Mouse (Mus musculus): ENCODE measurements around the gene Fbxw11. TPM values are rescaled to one million over a fixed set of nuclear protein-coding genes. Genes with fewer than 3 reads are reported as not detected.
"Not testable (repeated sequence)": the region's sequence is repeated elsewhere in the genome, so short reads cannot be mapped to it uniquely, and the experiment has no call there.

The Fbxw11 gene
- polyA plus RNA-seq, 1 experiment from 2014 or later, result 51.0 TPM

DNA sequence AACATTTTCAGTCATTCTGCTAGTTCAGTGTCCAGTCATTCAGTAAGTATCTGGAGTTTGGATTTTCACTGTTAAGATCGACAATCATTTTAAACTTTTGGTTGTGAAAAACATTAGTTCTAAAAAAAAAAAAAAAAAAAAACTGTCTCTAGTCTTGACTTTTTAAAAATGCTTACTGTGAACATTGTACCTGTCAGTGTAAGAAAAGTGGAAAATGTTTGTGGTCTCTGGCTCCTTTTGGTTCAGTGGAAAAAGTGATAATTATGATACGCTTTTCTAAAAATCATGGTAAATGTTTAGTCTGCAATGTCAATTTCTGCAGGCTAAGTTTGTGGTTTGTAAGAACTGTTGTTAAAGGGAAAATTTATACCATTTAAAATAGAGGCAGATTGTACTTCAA lies 72.4 kb downstream of the Fbxw11 start:
- Histone ChIP-seq H3K4me2 (no peak overlapping the region), H3K36me3 (ENCODE audit: control insufficient read depth, insufficient read depth, low read length) (0 out of 2 replicates have a peak, but pooled peaks cover 3% of the 10 kb centered on the region), H3K9ac (ENCODE audit: low read depth, low read length) (no peak overlapping the region), H3K27me3 (ENCODE audit: control insufficient read depth, insufficient read depth, low read length) (no peaks in the 10 kb centered on the region), H3K4me1 (ENCODE audit: control insufficient read depth, insufficient read depth, low read length) (peaks cover 7% of the 10 kb centered on the region; the same call in 1 of the 2 replicates), H3K27ac (ENCODE audit: low read depth, low read length) (no peak overlapping the region), H3K9me3 (replicated peaks; ENCODE audit: control insufficient read depth, low read length) (no peaks in the 10 kb centered on the region), H3K4me3 (ENCODE audit: low read depth, low read length) (no peak overlapping the region)
- 87% methylated on average over 2 of the region's 2 CpGs for WGBS (ENCODE audit: insufficient replicate concordance)
- ATAC-seq (replicated peaks; ENCODE audit: insufficient number of reproducible peaks, low FRiP score, low TSS enrichment), result no peak

DNA sequence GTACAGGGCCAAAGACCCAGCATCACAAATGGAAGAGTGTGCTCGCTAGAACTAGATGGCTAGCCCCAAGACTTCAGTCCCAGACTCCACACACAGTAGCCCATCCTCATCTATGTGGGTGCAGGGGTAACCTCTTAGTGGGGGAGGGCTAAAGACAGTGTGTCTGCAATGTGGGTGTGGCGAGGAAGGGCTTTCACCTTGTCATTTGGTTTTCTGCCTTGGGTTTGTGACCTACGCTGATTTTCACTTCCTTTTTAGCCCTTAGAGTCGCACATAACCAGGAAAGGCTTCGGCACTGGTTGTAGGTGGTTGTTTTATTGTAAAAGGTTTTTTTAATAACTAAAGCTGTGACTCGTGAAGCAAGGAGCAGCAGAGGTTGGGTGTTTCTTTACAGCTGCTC lies 73.0 kb downstream of the Fbxw11 start:
- whole genome bisulfite sequencing (ENCODE audit: insufficient replicate concordance), result 84% methylated on average over 6 of the region's 6 CpGs
- H3K4me1 ChIP-seq (ENCODE audit: control insufficient read depth, insufficient read depth, low read length), result peaks cover 7% of the 10 kb centered on the region; the same call in 1 of the 2 replicates
- H3K9me3 ChIP-seq (replicated peaks; ENCODE audit: control insufficient read depth, low read length), result no peaks in the 10 kb centered on the region
- H3K4me2 ChIP-seq, result no peak overlapping the region
- 0 out of 2 replicates have a peak, but pooled peaks cover 3% of the 10 kb centered on the region for H3K36me3 ChIP-seq (ENCODE audit: control insufficient read depth, insufficient read depth, low read length)
- no peaks in the 10 kb centered on the region for H3K27me3 ChIP-seq (ENCODE audit: control insufficient read depth, insufficient read depth, low read length)
- H3K9ac ChIP-seq (ENCODE audit: low read depth, low read length), result no peak overlapping the region
- H3K27ac ChIP-seq (ENCODE audit: low read depth, low read length), result no peak overlapping the region
- no peak overlapping the region for H3K4me3 ChIP-seq (ENCODE audit: low read depth, low read length)
- ATAC-seq (replicated peaks; ENCODE audit: insufficient number of reproducible peaks, low FRiP score, low TSS enrichment), result no peak

DNA sequence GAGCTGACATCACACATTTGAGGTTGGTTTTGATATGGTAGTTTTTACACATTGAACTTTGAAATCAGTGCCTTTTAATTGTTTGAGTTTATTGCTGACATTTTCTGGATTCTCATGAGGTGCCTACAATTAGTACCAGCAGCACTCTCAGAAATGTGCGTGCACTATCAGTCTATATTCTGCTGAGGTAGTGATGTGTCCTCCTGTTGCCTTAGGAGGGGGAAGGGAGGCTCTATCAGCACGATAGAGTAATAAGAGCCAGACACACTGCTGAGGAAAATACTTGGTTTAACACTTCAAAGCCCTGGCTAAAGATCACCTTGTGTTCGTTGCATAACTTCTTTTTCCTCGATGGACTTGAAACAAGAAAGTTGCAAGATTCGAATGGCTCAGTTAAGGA lies 73.4 kb downstream of the Fbxw11 start:
- H3K4me3 ChIP-seq (ENCODE audit: low read depth, low read length), result no peak overlapping the region
- no peak overlapping the region for H3K27ac ChIP-seq (ENCODE audit: low read depth, low read length)
- no peaks in the 10 kb centered on the region for H3K27me3 ChIP-seq (ENCODE audit: control insufficient read depth, insufficient read depth, low read length)
- WGBS (ENCODE audit: insufficient replicate concordance), result 71% methylated on average over 5 of the region's 5 CpGs
- no peak for ATAC-seq (replicated peaks; ENCODE audit: insufficient number of reproducible peaks, low FRiP score, low TSS enrichment)
- no peak overlapping the region for H3K9ac ChIP-seq (ENCODE audit: low read depth, low read length)
- H3K36me3 ChIP-seq (ENCODE audit: control insufficient read depth, insufficient read depth, low read length), result 0 out of 2 replicates have a peak, but pooled peaks cover 3% of the 10 kb centered on the region
- H3K4me2 ChIP-seq, result no peak overlapping the region
- H3K9me3 ChIP-seq (replicated peaks; ENCODE audit: control insufficient read depth, low read length), result no peaks in the 10 kb centered on the region
- H3K4me1 ChIP-seq (ENCODE audit: control insufficient read depth, insufficient read depth, low read length), result peaks cover 7% of the 10 kb centered on the region; the same call in 1 of the 2 replicates

DNA sequence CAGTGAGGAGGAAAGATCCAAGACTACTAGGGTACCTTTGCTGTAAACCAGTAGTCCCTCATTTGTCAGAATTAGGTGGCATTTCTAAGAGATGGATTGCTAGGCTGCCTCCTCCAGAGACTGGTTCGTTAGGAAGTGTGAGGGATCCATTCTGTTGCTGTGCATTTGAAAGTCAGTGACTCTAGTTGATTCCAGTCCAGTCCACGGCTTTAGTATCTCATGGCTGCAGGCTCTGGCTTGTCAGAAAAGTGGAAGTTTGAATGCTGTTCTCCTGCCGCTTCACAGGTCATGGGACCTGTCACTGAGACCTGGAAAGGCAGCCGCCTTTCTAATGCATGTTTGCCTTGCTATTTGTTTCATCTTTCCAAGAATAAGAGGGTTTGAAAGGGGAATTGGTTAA lies 74.4 kb downstream of the Fbxw11 start:
- Histone ChIP-seq H3K9ac (ENCODE audit: low read depth, low read length) (no peak overlapping the region), H3K4me1 (ENCODE audit: control insufficient read depth, insufficient read depth, low read length) (peaks cover 7% of the 10 kb centered on the region; the same call in 1 of the 2 replicates), H3K27ac (ENCODE audit: low read depth, low read length) (no peak overlapping the region), H3K4me3 (ENCODE audit: low read depth, low read length) (no peak overlapping the region), H3K9me3 (replicated peaks; ENCODE audit: control insufficient read depth, low read length) (no peaks in the 10 kb centered on the region), H3K4me2 (no peak overlapping the region), H3K36me3 (ENCODE audit: control insufficient read depth, insufficient read depth, low read length) (0 out of 2 replicates have a peak, but pooled peaks cover 3% of the 10 kb centered on the region), H3K27me3 (ENCODE audit: control insufficient read depth, insufficient read depth, low read length) (no peaks in the 10 kb centered on the region)
- ATAC-seq (replicated peaks; ENCODE audit: insufficient number of reproducible peaks, low FRiP score, low TSS enrichment), result no peak
- WGBS (ENCODE audit: insufficient replicate concordance), result 74% methylated on average over 4 of the region's 4 CpGs

DNA sequence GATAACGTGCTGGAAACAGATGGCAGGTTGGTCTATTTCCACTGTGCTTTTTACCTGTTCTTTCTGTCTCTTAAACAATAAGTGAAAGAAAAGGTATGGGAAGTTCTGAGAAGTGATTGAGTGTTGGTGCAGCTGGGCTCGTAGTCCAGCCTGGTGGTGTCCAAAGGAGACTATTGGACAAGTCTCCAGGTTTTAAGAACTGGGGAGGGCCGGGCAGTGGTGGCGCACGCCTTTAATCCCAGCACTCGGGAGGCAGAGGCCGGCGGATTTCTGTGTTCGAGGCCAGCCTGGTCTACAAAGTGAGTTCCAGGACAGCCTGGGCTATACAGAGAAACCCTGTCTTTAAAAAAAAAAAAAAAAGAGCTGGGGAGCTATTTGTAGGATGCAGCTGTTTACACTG lies 75.2 kb downstream of the Fbxw11 start:
- H3K36me3 ChIP-seq (ENCODE audit: control insufficient read depth, insufficient read depth, low read length); H3K4me1 ChIP-seq (ENCODE audit: control insufficient read depth, insufficient read depth, low read length); H3K27me3 ChIP-seq (ENCODE audit: control insufficient read depth, insufficient read depth, low read length); H3K9me3 ChIP-seq (replicated peaks; ENCODE audit: control insufficient read depth, low read length); H3K9ac ChIP-seq (ENCODE audit: low read depth, low read length); ATAC-seq (replicated peaks; ENCODE audit: insufficient number of reproducible peaks, low FRiP score, low TSS enrichment); H3K4me3 ChIP-seq (ENCODE audit: low read depth, low read length); H3K27ac ChIP-seq (ENCODE audit: low read depth, low read length); H3K4me2 ChIP-seq: not testable (repeated sequence)
- 88% methylated on average over 9 of the region's 9 CpGs for WGBS (ENCODE audit: insufficient replicate concordance)

DNA sequence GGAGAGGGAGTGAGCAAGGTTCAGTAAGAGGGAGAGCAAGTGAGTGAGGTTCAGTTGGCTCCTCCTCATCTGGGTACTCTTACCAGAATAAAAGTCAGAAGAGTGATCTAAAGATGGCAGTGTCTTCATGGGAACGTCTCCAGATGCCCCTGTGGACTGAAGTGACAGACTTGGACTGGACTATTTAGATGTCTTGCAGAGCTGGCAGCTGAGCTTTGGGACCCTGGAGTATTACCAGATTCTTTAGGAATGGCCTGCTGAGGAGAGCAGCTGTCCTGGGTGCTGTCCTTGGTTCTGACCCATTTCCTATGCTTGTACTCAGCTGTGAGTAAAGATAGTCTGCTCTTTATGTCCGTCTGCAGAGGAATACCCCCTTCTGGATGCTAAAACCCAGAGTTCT lies 75.8 kb downstream of the Fbxw11 start:
- H3K4me2 ChIP-seq, result no peak overlapping the region
- ATAC-seq (replicated peaks; ENCODE audit: insufficient number of reproducible peaks, low FRiP score, low TSS enrichment), result no peak
- no peak overlapping the region for H3K27ac ChIP-seq (ENCODE audit: low read depth, low read length)
- no peak overlapping the region for H3K9ac ChIP-seq (ENCODE audit: low read depth, low read length)
- no peak overlapping the region for H3K4me3 ChIP-seq (ENCODE audit: low read depth, low read length)
- H3K4me1 ChIP-seq (ENCODE audit: control insufficient read depth, insufficient read depth, low read length), result peaks cover 7% of the 10 kb centered on the region; the same call in 1 of the 2 replicates
- no peaks in the 10 kb centered on the region for H3K36me3 ChIP-seq (ENCODE audit: control insufficient read depth, insufficient read depth, low read length)
- no peaks in the 10 kb centered on the region for H3K9me3 ChIP-seq (replicated peaks; ENCODE audit: control insufficient read depth, low read length)
- H3K27me3 ChIP-seq (ENCODE audit: control insufficient read depth, insufficient read depth, low read length), result no peaks in the 10 kb centered on the region
- WGBS (ENCODE audit: insufficient replicate concordance), result 46% methylated on average over 2 of the region's 2 CpGs

DNA sequence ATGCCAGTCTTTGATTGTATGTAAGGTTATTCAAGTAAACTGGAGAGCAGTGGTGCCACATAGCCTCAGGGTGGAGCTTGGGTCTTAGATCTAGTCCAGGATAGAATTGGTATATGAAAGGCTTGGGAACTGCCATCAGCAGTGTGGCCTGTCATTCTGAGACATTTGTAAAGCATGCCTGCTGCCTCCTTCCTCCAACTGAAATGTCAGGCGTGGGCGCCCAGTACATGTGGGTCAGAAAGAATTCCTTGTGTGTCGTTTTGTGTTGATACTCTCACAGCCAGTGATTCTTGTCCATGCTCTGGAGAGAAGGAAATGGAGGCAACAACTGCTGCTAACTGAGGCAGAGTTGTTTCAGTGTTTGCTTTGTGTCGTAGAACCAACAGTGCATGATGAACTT lies 76.5 kb downstream of the Fbxw11 start:
- H3K4me1 ChIP-seq (ENCODE audit: control insufficient read depth, insufficient read depth, low read length), result peaks cover 7% of the 10 kb centered on the region; the same call in 1 of the 2 replicates
- H3K4me3 ChIP-seq (ENCODE audit: low read depth, low read length), result no peak overlapping the region
- H3K9me3 ChIP-seq (replicated peaks; ENCODE audit: control insufficient read depth, low read length), result no peaks in the 10 kb centered on the region
- H3K27me3 ChIP-seq (ENCODE audit: control insufficient read depth, insufficient read depth, low read length), result no peaks in the 10 kb centered on the region
- no peak overlapping the region for H3K9ac ChIP-seq (ENCODE audit: low read depth, low read length)
- WGBS (ENCODE audit: insufficient replicate concordance), result 88% methylated on average over 4 of the region's 4 CpGs
- H3K4me2 ChIP-seq, result no peak overlapping the region
- H3K27ac ChIP-seq (ENCODE audit: low read depth, low read length), result no peak overlapping the region
- ATAC-seq (replicated peaks; ENCODE audit: insufficient number of reproducible peaks, low FRiP score, low TSS enrichment), result no peak
- no peaks in the 10 kb centered on the region for H3K36me3 ChIP-seq (ENCODE audit: control insufficient read depth, insufficient read depth, low read length)

DNA sequence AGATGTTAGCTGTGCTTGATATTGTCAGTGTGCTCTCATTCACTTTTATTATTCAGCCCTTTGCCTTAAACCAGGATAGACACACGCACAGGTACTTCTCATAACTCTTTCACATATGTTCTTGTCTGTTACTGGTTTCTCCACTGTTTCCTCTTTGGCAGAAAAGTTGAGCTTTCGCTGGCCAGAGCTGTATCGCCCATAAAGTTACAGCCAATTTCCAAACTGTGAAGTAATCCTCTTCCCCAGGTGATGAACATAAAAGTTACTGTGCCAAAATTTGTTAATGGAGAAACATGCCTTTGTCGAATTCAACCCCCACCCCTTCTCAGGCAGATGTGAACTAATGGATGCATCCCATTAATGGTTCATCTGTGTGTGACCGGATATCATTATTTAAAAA lies 80.1 kb downstream of the Fbxw11 start:
- H3K4me3 ChIP-seq (ENCODE audit: low read depth, low read length), result no peak overlapping the region
- no peaks in the 10 kb centered on the region for H3K36me3 ChIP-seq (ENCODE audit: control insufficient read depth, insufficient read depth, low read length)
- H3K27ac ChIP-seq (ENCODE audit: low read depth, low read length), result no peak overlapping the region
- no peaks in the 10 kb centered on the region for H3K4me1 ChIP-seq (ENCODE audit: control insufficient read depth, insufficient read depth, low read length)
- no peaks in the 10 kb centered on the region for H3K9me3 ChIP-seq (replicated peaks; ENCODE audit: control insufficient read depth, low read length)
- no peak overlapping the region for H3K4me2 ChIP-seq
- H3K9ac ChIP-seq (ENCODE audit: low read depth, low read length), result no peak overlapping the region
- no peak for ATAC-seq (replicated peaks; ENCODE audit: insufficient number of reproducible peaks, low FRiP score, low TSS enrichment)
- H3K27me3 ChIP-seq (ENCODE audit: control insufficient read depth, insufficient read depth, low read length), result no peaks in the 10 kb centered on the region
- WGBS (ENCODE audit: insufficient replicate concordance), result 93% methylated on average over 5 of the region's 5 CpGs

DNA sequence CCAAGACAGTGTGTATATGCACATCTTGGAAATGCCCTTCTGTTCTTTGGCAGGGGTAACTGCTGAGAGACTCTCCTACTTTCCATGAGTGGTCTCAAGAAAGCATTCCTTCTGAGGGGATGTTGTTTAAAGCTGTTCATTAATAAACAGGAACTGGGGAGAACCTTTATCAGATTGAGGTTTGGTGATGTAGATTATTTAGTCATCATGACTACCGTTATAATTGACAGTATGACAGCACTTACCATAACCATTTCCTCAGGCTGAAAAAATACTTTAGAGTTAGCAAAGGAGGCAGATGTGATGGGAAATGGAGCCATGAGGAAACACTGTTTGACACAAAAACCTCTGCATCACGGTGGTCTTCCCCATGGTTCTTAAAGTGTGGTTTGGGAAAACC lies 80.8 kb downstream of the Fbxw11 start:
- Histone ChIP-seq H3K27me3 (ENCODE audit: control insufficient read depth, insufficient read depth, low read length) (no peaks in the 10 kb centered on the region), H3K9me3 (replicated peaks; ENCODE audit: control insufficient read depth, low read length) (no peaks in the 10 kb centered on the region), H3K36me3 (ENCODE audit: control insufficient read depth, insufficient read depth, low read length) (no peaks in the 10 kb centered on the region; the same call in 1 of the 2 replicates), H3K4me1 (ENCODE audit: control insufficient read depth, insufficient read depth, low read length) (no peaks in the 10 kb centered on the region), H3K9ac (ENCODE audit: low read depth, low read length) (no peak overlapping the region), H3K4me3 (ENCODE audit: low read depth, low read length) (no peak overlapping the region), H3K27ac (ENCODE audit: low read depth, low read length) (no peak overlapping the region), H3K4me2 (no peak overlapping the region)
- 88% methylated on average over 2 of the region's 2 CpGs for WGBS (ENCODE audit: insufficient replicate concordance)
- ATAC-seq (replicated peaks; ENCODE audit: insufficient number of reproducible peaks, low FRiP score, low TSS enrichment), result no peak
